Mouse (Mus musculus) bone marrow macrophage, adult 2 months (primary cell): ENCODE measurements around the gene Clybl. TPM values are rescaled to one million over a fixed set of nuclear protein-coding genes. Genes with fewer than 3 reads are reported as not detected.

Experiments used
- H3K27ac ChIP-seq: 2 replicates; pipeline ENCODE4 v1.5.1; 2012; ENCODE audit warnings: low read depth, low read length; ENCODE audit not compliant: insufficient read depth
- H3K4me1 ChIP-seq: 2 replicates; pipeline ENCODE4 v1.6.1; 2012; ENCODE audit warnings: low read length; ENCODE audit not compliant: control insufficient read depth, insufficient read depth
- H3K4me3 ChIP-seq: 2 replicates; pipeline ENCODE4 v1.5.1; 2012; ENCODE audit warnings: mild to moderate bottlenecking, low read length, moderate library complexity; ENCODE audit not compliant: insufficient read depth
- CTCF ChIP-seq: IDR thresholded peaks from 2 replicates; pipeline ENCODE4 v1.5.1; 2012; ENCODE audit warnings: low read depth, mild to moderate bottlenecking, low read length, moderate library complexity
- POLR2A ChIP-seq: IDR thresholded peaks from 2 replicates; pipeline ENCODE4 v1.6.1; 2012; ENCODE audit warnings: mild to moderate bottlenecking, low read depth, low read length, borderline replicate concordance
- polyA plus RNA-seq: library from polyadenylated mRNA; stranded (reverse); fragments of >200 nt; gene quantifications from 2 replicates; pipeline ENCODE4 v1.2.4, GENCODE M21; 2012; ENCODE audit not compliant: missing spikeins, insufficient read depth, insufficient read length

The Clybl gene
- polyA plus RNA-seq, 1 experiment: 8.4 TPM

GRCm38 (mm10) chr14:122379996-122380395, 198.5 kb downstream of the Clybl start:
- TF ChIP-seq POLR2A (no peak), CTCF (no peak)
- no peak overlapping the region for H3K4me3 ChIP-seq
- H3K27ac ChIP-seq: no peak overlapping the region
- peaks cover 2% of the 10 kb centered on the region; the same call in 1 of the 2 replicates for H3K4me1 ChIP-seq

- Histone ChIP-seq H3K4me1 (peaks cover 2% of the 10 kb centered on the region; the same call in 1 of the 2 replicates), H3K4me3 (no peak overlapping the region), H3K27ac (no peak overlapping the region)
- TF ChIP-seq POLR2A (no peak), CTCF (no peak)
Observed at GRCm38 (mm10) chr14:122380896-122381845, 199.7 kb downstream of the Clybl start.

- Histone ChIP-seq H3K4me1 (no peaks in the 10 kb centered on the region), H3K4me3 (no peak overlapping the region), H3K27ac (no peak overlapping the region)
- TF ChIP-seq POLR2A: no peak
- no peak for TF ChIP-seq CTCF
Observed at GRCm38 (mm10) chr14:122382281-122382680, 200.8 kb downstream of the Clybl start.

- TF ChIP-seq POLR2A (no peak), CTCF (no peak)
- H3K4me3 ChIP-seq: no peak overlapping the region
Observed at GRCm38 (mm10) chr14:122383931-122384330, 202.4 kb downstream of the Clybl start.

GRCm38 (mm10) chr14:122384447-122385237, 203.1 kb downstream of the Clybl start:
- TF ChIP-seq CTCF: no peak
- H3K4me1 ChIP-seq: no peaks in the 10 kb centered on the region
- H3K4me3 ChIP-seq: no peak overlapping the region
- H3K27ac ChIP-seq: no peak overlapping the region

More at GRCm38 (mm10) chr14:122383931-122384330, 202.4 kb downstream of the Clybl start:
- Histone ChIP-seq H3K27ac (no peak overlapping the region), H3K4me1 (no peaks in the 10 kb centered on the region)

GRCm38 (mm10) chr14:122385238-122385534, 203.7 kb downstream of the Clybl start:
- no peak overlapping the region for H3K27ac ChIP-seq
- H3K4me3 ChIP-seq: no peak overlapping the region
- TF ChIP-seq CTCF: no peak
- no peak for TF ChIP-seq POLR2A
- H3K4me1 ChIP-seq: no peaks in the 10 kb centered on the region

- no peaks in the 10 kb centered on the region for H3K4me1 ChIP-seq
- no peak overlapping the region for H3K27ac ChIP-seq
- no peak overlapping the region for H3K4me3 ChIP-seq
- TF ChIP-seq CTCF: no peak
- TF ChIP-seq POLR2A: no peak
Observed at GRCm38 (mm10) chr14:122385758-122386157, 204.3 kb downstream of the Clybl start.

- H3K4me3 ChIP-seq: no peak overlapping the region
- TF ChIP-seq CTCF (no peak), POLR2A (no peak)
- H3K4me1 ChIP-seq: no peaks in the 10 kb centered on the region
- H3K27ac ChIP-seq: no peak overlapping the region
Observed at GRCm38 (mm10) chr14:122386281-122387130, 205.0 kb downstream of the Clybl start.

- Histone ChIP-seq H3K27ac (no peak overlapping the region), H3K4me1 (no peaks in the 10 kb centered on the region), H3K4me3 (no peak overlapping the region)
- TF ChIP-seq POLR2A: no peak
- TF ChIP-seq CTCF: no peak
Observed at GRCm38 (mm10) chr14:122387781-122388180, 206.3 kb downstream of the Clybl start.

- no peaks in the 10 kb centered on the region for H3K4me1 ChIP-seq
- H3K27ac ChIP-seq: no peak overlapping the region
- TF ChIP-seq POLR2A (no peak), CTCF (no peak)
- no peak overlapping the region for H3K4me3 ChIP-seq
Observed at GRCm38 (mm10) chr14:122388431-122389031, 207.0 kb downstream of the Clybl start.
